Mouse (Mus musculus) ovary, adult 18-20 months (tissue): Measurements from ENCODE around the gene Sapcd1.
"Not testable (repeated sequence)": the region's sequence is repeated elsewhere in the genome, so short reads cannot be mapped to it uniquely, and the experiment has no call there.

Source experiments
- DNase-seq: peaks from one replicate; pipeline ENCODE4 v3.0.0; 2022; ENCODE audit warnings: low spot score, mixed read lengths

The Sapcd1 gene

DNA sequence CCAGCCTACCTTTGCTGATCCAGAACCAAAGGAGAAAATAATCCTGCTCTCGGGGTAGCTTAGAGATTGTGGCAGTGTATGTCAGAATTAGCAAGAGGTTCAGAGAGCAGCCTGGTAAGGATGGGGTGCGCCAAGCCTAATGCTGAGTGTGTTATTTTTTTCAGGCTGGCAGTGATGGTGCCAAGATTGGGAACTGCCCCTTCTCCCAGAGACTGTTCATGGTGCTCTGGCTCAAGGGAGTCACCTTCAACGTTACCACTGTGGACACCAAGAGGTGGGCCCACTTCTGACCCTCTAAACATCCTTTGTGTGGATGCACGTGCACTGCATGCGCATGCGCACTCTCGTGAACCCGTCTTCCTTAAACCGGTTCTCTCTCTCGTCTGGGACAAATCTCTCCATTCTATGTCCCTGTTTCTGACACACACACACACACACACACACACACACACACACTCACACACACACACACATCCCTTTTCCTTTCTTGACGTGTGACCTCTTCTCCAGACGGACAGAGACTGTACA, 24.5 kb upstream of the Sapcd1 start:
- DNase-seq, result no peak

DNA sequence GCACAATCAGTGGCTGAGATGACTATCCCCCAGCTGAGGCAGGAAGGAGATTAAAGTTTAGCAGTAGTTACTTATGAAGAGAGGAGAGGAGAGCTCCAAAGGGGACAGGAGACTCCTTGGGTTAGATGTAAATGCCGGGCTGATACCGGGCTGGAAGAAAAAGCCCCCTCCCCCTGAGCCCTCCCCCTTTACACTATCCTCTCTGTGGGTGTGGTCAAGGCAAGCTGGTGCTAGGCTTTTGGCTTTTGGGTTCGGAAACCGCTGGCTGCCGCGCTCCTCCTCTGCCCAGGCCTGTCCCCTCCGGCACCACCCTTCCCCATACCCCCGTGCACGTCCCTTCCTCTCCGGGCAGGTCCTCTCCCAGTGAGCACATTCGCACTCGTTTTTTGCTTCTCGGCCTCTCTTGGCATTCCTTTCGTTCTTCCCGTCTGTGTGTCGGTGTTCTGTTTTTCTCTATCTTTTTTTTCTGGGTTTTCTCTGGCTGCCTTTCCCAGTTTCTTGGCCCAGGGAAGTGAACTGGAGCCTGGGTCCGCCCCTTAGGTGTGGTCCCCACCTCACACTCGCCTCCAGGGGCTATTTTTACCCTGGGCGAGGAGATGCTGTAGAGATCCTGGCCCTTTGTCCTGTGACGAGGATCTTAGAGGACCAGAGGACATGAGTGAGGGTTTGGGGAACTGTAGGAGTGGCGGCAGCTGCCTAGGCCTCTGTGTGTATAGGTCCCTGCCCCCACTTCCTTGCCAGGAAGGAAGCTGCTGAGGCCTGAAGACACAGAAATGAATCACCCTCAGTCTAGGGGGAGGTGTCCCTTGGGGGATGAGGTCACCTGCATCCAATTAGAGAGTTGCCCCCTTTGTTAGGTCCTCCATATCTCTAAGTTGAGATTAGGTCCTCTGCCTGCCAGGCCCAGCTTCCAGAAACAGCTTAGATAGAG, 23.6 kb upstream of the Sapcd1 start:
- peak; percentile 61 for DNase-seq

DNA sequence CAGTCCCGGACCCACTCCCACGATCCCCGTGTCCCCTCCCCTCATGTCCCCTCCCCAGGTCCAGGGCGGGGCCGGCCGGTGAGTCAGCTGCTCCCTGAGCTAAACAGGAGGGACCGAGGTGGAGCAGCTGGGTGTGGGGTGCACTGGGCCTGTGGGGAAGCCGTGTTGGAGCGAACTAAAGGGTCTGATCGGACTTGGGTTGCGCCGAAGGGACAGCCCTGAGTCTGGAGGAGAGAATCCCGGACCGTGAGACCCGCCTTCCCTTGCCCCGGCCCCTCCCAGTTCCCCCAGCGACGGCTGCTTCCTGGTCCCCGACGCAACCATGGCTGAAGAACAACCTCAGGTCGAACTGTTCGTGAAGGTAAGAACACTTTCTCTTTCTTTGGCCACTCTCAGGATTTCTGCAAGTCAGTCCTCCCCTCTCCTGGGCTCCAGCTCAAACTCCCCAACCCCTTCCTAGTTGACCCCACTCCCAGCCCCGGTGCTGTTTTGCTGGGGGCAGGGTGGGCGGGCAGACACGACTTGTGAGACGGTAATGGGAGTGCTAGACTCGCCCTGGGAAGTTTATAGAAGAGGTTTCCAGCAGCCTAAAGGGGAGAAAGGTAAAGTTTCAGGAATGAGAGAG, 22.4 kb upstream of the Sapcd1 start:
- DNase-seq, result peak; percentile 60

DNA sequence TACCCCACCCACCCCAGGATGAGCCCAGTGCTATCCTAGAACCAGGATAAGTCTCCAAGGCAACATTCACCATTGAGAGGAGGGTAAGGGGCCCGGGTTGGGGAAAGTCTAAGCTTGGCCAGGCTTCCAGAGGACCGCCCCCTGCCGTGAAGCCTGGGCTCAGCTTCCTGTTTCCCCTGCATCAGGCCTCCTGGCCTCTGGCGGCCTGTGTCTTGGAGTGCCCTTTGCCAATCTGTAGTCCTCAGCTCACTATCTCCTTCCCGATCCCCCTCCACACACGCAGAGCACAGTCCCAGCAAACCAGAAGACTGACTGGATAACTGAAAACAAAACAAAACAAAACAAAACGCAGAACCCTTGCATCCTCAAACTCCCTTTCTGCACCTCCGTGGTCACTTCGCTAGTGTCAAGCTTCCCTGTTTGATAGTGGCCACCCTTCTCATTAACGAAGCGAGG, 21.8 kb upstream of the Sapcd1 start, which contains the start of gene Clic1:
Gene Clic1 (plus strand): TSS at position 406 of the 456 bp plus-strand sequence.
- no peak for DNase-seq

DNA sequence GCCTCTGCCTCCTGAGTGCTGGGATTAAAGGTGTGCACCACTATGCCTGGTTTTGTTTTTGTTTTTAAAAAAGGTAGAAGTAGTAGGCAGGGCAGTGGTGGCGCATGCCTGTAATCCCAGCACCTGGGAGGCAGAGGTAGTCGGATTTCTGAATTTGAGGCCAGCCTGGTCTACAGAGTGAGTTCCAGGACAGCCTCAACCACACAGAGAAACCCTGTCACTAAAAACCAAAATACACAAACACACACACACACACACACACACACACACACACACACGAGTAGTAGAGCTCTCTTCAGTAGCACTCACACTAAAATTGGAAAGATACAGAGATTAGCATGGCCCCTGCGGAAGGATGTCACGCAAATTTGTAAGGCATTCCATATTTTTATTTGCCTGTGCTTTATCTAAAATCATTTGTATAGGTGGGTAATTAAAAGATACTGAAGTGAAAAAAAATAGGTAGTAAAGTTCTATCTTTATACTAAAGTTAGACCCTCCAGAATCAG, 21.2 kb upstream of the Sapcd1 start:
- DNase-seq, result no peak

DNA sequence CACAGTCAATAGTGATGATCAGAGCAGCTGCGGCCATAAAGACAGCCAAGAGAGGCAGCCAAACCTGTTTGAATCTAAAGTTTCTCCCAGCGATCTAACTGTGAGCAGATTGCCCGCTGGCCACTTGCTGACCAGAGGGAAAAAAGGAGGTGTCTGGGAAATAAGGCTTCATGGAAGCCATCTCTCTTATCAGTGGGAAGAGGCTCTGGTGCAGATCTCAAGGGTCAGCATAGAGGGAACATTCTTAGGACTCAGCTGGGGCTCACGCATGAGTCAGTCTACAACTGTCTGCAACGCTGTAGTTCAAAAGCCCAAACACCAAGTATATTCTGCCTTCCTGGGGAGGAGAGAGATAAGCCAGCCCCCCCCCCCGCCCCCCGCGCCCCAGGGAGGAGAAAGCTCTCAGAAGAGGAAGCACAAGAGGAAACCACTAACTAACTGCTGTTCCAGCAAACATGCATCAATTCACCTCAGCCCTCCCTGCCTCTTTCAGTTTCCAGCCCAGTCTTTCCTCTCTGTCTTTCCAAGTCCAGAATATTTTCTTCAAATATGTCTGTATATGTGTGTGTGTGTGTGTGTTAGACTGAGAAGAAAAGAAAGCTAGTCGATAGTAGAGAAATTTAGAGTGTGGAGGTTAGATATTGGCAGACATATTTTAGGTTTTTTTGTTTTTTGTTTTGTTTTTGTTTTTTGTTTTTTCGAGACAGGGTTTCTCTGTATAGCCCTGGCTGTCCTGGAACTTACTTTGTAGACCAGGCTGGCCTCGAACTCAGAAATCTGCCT, 20.5 kb upstream of the Sapcd1 start:
- no peak for DNase-seq

DNA sequence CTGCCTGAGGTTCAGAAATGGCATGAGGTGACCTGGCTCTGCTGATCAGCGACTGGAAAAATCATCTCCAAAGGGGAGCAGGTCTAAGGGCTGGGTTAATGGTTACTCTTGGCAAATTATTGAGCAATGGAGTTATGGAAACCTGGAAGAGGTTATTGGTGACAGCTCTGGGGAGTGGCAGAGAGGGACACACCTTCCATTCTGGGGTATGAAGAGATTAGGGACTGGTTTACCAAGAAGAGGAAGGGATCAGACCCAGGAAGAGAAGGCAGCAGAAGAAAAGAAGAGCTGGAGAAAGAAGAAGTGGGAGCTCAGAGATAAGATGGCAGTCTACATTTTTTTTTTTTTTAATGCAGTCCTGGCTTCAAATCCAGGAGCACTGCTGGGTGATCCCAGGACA, 19.9 kb upstream of the Sapcd1 start:
- no peak for DNase-seq

DNA sequence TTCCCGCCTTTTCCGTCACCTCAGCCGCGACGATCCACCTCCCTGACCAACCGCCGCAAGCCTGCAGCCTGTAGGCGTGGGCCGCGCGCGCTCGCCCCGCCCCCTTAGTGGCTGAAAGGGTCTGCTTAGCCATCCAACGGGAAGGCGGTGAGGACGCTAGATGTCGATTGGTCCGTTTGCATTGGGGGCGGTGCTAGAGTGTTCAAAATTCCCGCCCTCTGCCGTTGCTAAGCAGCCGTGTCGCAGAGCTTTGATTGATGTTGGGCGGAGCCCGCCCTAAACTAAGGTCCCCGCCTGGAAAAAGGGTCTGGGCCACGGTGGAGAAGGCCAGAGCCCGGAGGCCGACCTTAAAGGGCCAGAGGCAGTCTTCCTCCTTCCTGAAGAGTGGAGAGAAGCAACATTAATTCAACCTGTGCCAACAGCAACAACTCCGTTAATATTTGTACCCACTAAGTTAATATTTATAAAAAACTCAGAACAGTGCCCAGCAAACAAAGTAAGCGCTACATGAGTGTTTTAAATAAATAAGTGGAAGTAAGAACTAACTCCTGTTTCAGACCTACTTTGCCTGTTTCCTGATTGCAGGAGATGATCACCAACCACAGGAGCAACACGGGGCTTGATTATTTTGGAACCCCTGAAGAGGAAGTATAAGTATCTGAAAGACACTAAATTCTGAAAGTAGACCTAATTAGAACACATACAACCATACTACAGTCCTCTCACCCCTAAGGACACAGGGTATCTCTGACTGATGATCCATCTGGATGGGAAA, 19.1 kb upstream of the Sapcd1 start, which contains the start of gene Msh5:
Gene Msh5 (minus strand): TSS at position 65 of the 775 bp plus-strand sequence.
- peak; percentile 96 for DNase-seq

DNA sequence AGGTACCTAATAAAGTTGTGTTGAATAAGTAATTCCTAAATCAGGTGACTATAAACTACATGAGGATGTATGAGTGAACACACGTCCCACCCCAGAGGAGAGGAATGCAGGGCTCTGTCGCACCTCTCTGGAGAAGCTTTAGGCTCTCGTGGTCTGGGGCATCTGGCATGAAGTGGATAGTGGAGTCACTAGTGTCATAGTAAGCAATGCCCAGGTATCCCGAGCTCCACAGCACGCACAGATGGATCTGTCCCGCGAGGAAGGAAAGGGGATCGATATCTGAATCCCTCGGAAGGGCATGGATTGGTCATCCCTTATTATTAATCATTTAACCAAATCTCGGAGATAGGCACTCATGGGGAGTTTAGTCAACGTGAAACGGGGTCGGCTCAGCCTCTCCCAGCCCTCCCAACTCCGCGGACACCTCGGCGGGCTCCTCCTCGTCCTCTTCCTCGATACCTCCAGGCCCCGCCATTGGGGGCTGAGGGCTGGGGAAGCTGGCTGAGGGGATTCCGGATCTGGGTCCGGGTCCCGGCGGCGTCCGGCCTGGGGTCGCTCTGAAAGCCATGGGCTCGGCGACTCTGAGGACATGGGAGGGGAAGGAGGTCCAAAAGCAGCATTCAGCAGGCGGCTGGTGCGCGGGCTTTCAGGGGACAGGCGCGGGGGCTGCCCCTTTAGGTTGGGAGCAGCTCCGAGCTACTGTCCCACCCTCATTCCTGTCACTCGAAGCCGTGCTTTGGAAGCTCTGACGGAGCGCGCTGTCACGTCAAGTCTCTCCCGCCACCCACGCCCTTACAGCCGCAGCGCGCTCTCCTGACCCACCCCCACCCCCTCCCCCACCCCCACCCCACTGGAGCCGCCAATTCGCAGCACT, 18.2 kb upstream of the Sapcd1 start:
- no peak for DNase-seq

DNA sequence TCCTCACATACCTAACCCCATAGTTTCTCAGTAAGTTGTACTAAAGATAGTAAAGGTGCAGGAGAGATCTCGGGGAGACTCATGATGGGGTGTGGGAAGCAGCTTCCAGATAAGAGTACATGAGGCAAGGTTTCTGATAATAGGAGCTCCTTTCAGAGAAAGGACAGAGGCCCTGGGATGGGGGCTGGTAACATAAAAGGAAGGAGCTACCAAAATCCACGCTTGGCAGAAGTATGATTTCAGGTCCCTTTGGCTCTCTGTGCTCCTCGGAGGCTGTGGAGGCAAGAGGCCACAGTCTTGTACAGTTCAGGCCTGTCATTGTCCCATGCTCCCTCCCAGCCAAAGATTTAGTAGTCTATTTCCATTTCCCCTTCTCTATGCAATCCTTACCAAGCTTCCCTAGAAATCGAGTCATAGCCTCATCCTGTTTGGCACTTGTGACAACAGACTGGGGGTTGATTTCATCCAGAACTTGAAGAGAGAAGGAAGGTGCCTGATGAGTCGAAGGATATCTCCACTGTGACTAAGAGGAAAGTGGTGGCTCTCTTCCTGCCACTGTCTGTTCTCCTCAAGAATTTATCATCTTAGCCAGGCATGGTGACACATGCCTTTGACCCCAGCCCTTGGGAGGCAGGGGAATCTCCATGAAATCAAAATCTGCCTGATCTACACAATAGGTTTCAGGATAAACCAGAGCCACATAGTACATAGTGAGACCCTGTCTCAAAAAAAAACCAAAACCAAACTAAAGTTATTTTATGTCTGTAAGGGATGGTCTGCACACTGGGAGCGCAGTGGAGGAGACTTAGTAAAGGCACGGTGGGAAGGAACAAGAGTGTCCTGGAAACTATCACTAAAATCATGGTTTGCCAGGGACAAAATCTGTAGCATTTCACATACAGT, 17.3 kb upstream of the Sapcd1 start:
- DNase-seq, result no peak

DNA sequence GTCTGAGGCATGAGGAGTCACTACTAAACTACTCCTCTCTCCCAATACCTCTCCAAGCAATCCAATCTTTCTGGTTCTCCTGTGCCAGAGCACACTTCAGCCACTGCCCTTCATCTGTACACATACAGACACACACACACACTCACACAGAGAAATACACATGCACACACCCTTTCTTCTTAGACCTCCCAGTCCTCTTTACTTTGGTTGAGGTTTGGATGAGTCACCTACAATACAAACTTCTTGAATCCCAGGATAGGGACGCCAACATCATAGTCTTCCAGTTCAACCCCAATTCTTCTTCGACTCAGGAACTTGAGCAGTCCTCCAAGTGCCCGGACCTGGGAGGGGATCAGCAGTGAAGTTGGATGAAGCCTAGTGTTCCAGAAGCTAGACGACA, 16.0 kb upstream of the Sapcd1 start:
- DNase-seq, result no peak

DNA sequence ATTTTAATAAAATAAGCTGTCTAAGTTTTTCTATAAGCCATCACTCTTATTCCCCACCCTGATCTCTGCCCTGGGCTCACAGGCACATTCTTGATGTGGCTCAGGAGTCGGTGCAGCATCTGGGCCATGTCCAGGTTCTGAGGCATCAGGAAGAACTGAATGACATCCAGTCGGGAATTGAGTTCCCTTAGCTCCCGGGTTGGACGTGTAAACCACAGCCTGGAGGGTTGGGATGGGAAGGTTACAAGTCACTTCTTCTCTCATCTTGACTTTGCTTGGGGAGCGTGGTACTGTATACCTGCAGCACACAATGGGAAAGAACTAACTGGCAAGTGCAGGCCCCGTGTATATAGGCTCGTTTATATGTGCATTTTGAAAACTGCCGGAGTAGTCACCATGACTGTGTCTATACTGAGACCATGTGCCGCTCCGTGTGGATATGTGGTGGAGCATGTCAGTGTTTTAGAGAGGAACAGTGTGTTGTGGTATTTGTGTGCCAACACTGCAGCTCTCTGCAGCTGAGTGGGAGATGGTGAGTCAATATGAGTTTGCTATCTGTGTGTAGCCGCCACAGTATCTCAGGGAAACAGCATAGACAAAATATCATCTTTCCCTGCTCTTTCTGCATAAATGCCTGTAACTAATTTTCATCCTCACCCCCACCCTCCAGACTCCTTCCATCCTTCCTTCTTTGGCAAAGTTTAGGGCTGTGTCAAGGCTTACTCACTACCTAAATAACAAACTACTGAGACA, 11.5 kb upstream of the Sapcd1 start:
- no peak for DNase-seq

DNA sequence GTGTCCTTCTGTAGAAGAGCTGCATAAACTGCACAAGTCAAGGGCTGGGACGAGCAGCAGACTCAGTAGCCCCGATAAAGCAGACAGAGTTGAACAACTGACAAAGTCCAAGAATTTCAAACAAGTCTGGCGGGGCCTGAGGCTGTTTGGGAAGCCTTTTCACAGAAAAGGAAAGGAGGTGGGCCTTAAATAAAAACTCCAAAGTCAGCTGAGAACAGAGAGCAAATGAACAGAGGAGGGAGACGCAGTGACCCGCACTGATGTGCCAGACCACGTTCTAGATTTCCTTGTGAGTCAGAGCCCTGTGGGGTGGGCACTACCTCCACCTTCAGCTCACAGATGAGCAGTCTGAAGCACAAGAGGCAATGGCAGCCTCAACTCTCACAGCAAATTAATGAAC, 7.1 kb upstream of the Sapcd1 start:
- no peak for DNase-seq

DNA sequence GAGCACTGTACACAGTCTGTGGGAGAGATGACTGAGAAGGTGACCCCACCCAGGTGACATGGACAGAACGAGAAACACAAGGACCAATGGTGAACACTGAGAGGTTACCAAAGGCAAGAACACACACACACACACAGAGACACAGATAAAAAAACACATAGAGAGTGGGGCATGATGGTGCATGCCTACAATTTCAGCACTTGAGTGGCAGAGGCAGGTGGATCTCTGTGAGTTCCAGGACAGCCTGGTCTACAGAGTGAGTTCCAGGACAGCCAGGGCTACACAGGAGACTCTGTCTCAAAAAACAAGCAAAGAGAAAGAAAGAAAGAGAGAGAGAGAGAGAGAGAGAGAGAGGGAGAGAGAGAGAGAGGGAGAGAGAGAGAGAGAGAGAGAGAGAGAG, 5.9 kb upstream of the Sapcd1 start:
- not testable (repeated sequence) for DNase-seq

DNA sequence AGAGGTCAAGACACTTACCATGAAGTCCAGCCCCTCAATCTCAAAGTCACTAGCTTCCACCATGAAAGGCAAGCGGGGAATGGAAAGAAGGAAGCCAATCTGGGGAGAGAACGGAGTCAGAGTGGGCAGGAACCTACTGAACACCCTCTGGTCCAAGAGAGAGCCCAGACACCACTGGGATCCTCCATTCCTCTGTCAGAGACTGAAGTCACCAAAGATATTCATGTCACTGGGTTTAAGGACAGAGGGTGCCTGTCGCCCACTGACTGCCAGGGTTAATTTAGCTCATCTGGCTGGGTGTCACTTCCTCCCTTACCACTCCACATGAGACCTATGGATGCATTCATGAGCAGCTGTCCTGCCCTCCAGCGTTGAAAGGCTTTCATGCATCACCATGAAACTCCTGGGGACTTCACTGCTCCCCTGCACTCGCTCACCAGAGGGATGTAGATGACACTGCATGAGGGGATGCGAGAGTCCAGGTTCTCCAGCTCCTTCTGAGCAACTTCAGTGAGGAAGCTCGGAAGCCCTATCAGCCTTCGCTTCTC, 4.6 kb upstream of the Sapcd1 start:
- no peak for DNase-seq

DNA sequence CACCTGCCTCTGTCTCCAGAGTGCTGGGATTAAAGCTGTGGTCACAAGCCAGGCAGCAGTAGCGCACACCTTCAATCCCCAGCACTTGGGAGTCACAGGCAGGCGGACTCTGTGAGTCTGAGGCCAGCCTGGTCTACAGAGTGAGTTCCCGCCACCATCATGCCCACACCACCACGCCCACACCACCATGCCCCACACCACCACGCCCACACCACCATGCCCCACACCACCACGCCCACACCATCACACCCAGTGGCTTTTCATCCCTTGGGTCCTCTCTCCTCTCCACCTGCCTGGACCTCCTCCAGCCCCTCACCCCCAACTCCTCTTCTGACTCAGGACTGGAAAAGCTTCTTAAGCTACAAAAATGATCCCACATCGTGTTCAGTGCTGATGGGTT, 4.1 kb upstream of the Sapcd1 start:
- DNase-seq, result no peak

DNA sequence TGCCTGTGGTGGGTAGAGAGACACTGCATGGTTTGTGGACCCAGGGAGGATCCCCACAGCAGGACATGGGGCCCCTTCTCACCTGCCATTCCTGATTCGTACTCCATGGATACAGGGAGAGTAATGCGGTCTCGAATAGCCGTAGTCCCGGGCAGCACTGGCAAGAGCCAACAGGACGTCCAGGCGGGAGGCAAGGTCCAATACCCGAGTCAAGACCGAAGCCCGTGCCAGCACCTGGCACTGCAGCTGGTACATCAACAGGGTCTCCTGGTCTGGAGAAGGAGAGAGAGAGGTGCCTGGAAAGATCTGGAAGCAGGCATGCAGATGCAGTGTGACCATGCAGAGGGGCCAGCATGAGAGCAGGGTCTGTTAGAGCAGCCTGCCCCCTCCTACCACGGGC, 3.5 kb upstream of the Sapcd1 start:
- DNase-seq, result no peak
